Comparison of ENCODE assay signal across 16 mouse cellular contexts in genomic region chrX:106164555-106164954, GRCm38 (mm10).
"Had no signal": no experiment of that assay in that cellular context is flagged by ENCODE, and none has a peak within 500 bp of the region (broad histone marks: within the 10 kb centered on the region; RNA-seq: fewer than 3 reads in every experiment).

No protein-coding gene starts in this region.

- H3K9ac ChIP-seq: limb, embryonic 15.5 days; liver, embryonic 13.5 days; lung, embryonic 14.5 days; midbrain, embryonic 13.5 days; midbrain, embryonic 15.5 days; neural tube, embryonic 12.5 days; stomach, embryonic 15.5 days had no signal

- H3K4me1 ChIP-seq: limb, embryonic 15.5 days; liver, embryonic 13.5 days; midbrain, embryonic 13.5 days; midbrain, embryonic 15.5 days; neural tube, embryonic 12.5 days; stomach, embryonic 15.5 days had no signal

- H3K4me3 ChIP-seq: limb, embryonic 15.5 days; liver, embryonic 13.5 days; midbrain, embryonic 13.5 days; midbrain, embryonic 15.5 days; neural tube, embryonic 12.5 days; stomach, embryonic 15.5 days had no signal

- H3K27ac ChIP-seq: limb, embryonic 15.5 days; liver, embryonic 13.5 days; macrophage; midbrain, embryonic 13.5 days; midbrain, embryonic 15.5 days; neural tube, embryonic 12.5 days; stomach, embryonic 15.5 days; stomach, postnatal 0 days had no signal

- DNase-seq: liver, embryonic 13.5 days; lung, postnatal 14 days; right cerebral cortex, postnatal 14 days; thymus, adult 2 months; thymus, postnatal 25 days; thymus, postnatal 4 days had no signal

- H3K9me3 ChIP-seq: limb, embryonic 15.5 days; liver, embryonic 13.5 days; megakaryocyte, embryonic 14.5 days; midbrain, embryonic 13.5 days; midbrain, embryonic 15.5 days; neural tube, embryonic 12.5 days; stomach, embryonic 15.5 days had no signal

- H3K4me2 ChIP-seq: limb, embryonic 15.5 days; liver, embryonic 13.5 days; lung, embryonic 14.5 days; midbrain, embryonic 11.5 days; midbrain, embryonic 13.5 days; midbrain, embryonic 15.5 days; neural tube, embryonic 12.5 days; stomach, embryonic 15.5 days had no signal

- H3K27me3 ChIP-seq: limb, embryonic 15.5 days; liver, embryonic 13.5 days; midbrain, embryonic 13.5 days; midbrain, embryonic 15.5 days; neural tube, embryonic 12.5 days; stomach, embryonic 15.5 days had no signal

- H3K36me3 ChIP-seq: limb, embryonic 15.5 days; liver, embryonic 13.5 days; midbrain, embryonic 13.5 days; midbrain, embryonic 15.5 days; neural tube, embryonic 12.5 days; stomach, embryonic 15.5 days had no signal

- ATAC-seq: midbrain, embryonic 13.5 days; midbrain, embryonic 15.5 days had no signal
